Comparison of ENCODE assay signal across 27 mouse cellular contexts in the genomic region with DNA sequence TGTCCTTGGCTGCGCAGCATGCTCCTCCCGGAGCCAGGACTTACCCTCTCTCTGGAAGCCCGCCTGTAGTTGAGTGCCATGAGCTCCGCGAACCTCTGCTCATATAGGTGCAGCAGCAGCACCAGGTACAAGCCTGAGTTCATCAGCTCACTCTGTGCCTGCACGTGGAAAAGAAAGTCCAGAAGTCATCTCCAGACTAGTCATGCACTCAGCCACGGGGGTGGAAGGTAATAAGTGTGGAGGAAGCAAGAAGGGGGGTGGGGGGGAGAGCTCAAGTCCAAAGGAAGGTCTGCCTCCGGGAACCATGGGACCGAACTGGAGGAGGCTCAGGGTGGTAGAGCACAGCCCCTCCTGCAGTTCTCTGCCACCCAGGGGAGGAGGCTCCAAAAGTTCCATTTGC.
DNase-seq lines count a peak whose midpoint lies in the region; ATAC-seq lines count a peak whose summit lies in the region.
"Had no signal": no experiment of that assay in that cellular context is flagged by ENCODE, and none has a peak within 500 bp of the region (broad histone marks: within the 10 kb centered on the region; RNA-seq: fewer than 3 reads in every experiment).

No protein-coding gene starts in this region.

- peak; percentile 73 for DNase-seq in kidney, adult 11 months
- peak; percentile 33 for DNase-seq in kidney, adult 18-20 months
- DNase-seq in kidney, postnatal 25 days = peak; percentile 52 to 82
- no peak for DNase-seq in cerebellum, adult 18-20 months
- no peak for DNase-seq in left cerebral cortex, postnatal 25 days (ENCODE audit: low spot score in 2 of 2)
- DNase-seq: adrenal gland, postnatal 36 days; B cell, adult 2 months; cerebellum, adult 8-10 months; cerebellum, postnatal 25 days; gastrocnemius, postnatal 25 days; heart, adult 11 months; heart, postnatal 4 days; left cerebral cortex, postnatal 4 days; lung, embryonic 14.5 days; midbrain, embryonic 14.5 days; retina, postnatal 1 day; right cerebral cortex, postnatal 14 days; thymus, postnatal 4 days had no signal

- intact Hi-C loops in left cerebral cortex, postnatal 25 days (cut with DNase I) = no loop called here

- H3K27ac ChIP-seq in kidney, embryonic 15.5 days = peak overlapping the region; percentile 1; the same call in 1 of the 2 replicates
- H3K27ac ChIP-seq: embryonic facial prominence, embryonic 10.5 days; embryonic facial prominence, embryonic 15.5 days; forebrain, embryonic 13.5 days; hindbrain, embryonic 13.5 days; liver, embryonic 14.5 days; neural tube, embryonic 15.5 days had no signal

- ATAC-seq in kidney, embryonic 15.5 days (replicated peaks; ENCODE audit: low FRiP score) = 0 out of 2 replicates have a peak, but pooled peaks have one; percentile 29
- ATAC-seq: forebrain, embryonic 13.5 days; intestine, embryonic 16.5 days had no signal

- no peaks in the 10 kb centered on the region for H3K36me3 ChIP-seq in kidney, embryonic 15.5 days
- H3K36me3 ChIP-seq: embryonic facial prominence, embryonic 10.5 days; embryonic facial prominence, embryonic 15.5 days; heart, embryonic 12.5 days; hindbrain, embryonic 13.5 days; neural tube, embryonic 15.5 days had no signal

- no peaks in the 10 kb centered on the region for H3K9me3 ChIP-seq in kidney, embryonic 15.5 days (replicated peaks)
- H3K9me3 ChIP-seq: embryonic facial prominence, embryonic 10.5 days; embryonic facial prominence, embryonic 15.5 days; forebrain, embryonic 13.5 days; heart, embryonic 12.5 days; hindbrain, embryonic 13.5 days; neural tube, embryonic 15.5 days had no signal

- WGBS in kidney, embryonic 15.5 days = 66% methylated on average over 9 of the region's 9 CpGs

- H3K4me2 ChIP-seq in kidney, embryonic 15.5 days = no peak overlapping the region
- H3K4me2 ChIP-seq: embryonic facial prominence, embryonic 15.5 days; forebrain, embryonic 13.5 days; heart, embryonic 12.5 days; hindbrain, embryonic 13.5 days; lung, embryonic 14.5 days; neural tube, embryonic 15.5 days had no signal

- H3K4me1 ChIP-seq in kidney, embryonic 15.5 days = peaks cover 27% of the 10 kb centered on the region
- H3K4me1 ChIP-seq: embryonic facial prominence, embryonic 15.5 days; forebrain, embryonic 13.5 days; neural tube, embryonic 15.5 days had no signal

- H3K27me3 ChIP-seq in kidney, embryonic 15.5 days = no peaks in the 10 kb centered on the region
- H3K27me3 ChIP-seq: embryonic facial prominence, embryonic 15.5 days; forebrain, embryonic 13.5 days; heart, embryonic 12.5 days; hindbrain, embryonic 13.5 days; neural tube, embryonic 15.5 days had no signal

- H3K4me3 ChIP-seq in kidney, embryonic 15.5 days (replicated peaks) = no peak overlapping the region
- H3K4me3 ChIP-seq: embryonic facial prominence, embryonic 10.5 days; embryonic facial prominence, embryonic 15.5 days; forebrain, embryonic 13.5 days; heart, embryonic 12.5 days; hindbrain, embryonic 13.5 days; neural tube, embryonic 15.5 days had no signal

- no peak overlapping the region for H3K9ac ChIP-seq in kidney, embryonic 15.5 days
- H3K9ac ChIP-seq: embryonic facial prominence, embryonic 15.5 days; forebrain, embryonic 13.5 days; heart, embryonic 12.5 days; hindbrain, embryonic 13.5 days; liver, embryonic 14.5 days; lung, embryonic 14.5 days; neural tube, embryonic 15.5 days had no signal

Comparison
In these comparisons a context has a peak if more than half of its experiments do, and no peak if none do; other contexts are left out.
1. DNase-seq: peak in kidney, adult 11 months (single experiment), kidney, adult 18-20 months (single experiment) and kidney, postnatal 25 days (2 of 2); none in cerebellum, adult 18-20 months (0 of 2) and left cerebral cortex, postnatal 25 days (0 of 2).